15 mouse cellular contexts compared by ENCODE assay signal in the genomic region with DNA sequence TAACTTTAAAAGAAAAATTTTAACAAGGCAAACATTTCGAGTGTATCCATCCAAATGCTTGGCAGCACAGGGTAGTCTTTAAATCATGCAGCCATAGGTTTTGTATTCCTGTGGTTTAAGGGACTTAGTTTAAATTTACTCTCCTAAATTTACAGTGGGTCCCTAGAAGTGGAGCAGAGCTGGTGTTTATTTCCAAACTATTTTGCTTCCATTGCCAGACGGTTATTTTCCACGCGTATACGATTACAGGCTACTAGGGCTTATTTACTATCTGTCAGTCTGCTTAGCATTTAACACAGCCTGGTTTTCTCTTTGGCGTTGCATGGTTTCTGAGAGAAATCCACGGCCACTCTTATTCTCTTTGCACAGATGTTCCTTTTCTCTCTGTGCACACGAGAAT.
"Had no signal": no experiment of that assay in that cellular context is flagged by ENCODE, and none has a peak within 500 bp of the region (broad histone marks: within the 10 kb centered on the region; RNA-seq: fewer than 3 reads in every experiment).

No protein-coding gene starts in this region.

- H3K36me3 ChIP-seq: liver, embryonic 13.5 days; lung, embryonic 15.5 days; midbrain, embryonic 10.5 days; midbrain, embryonic 13.5 days had no signal

- ATAC-seq: midbrain, embryonic 13.5 days; midbrain, embryonic 16.5 days had no signal

- H3K9ac ChIP-seq: liver, embryonic 13.5 days; lung, embryonic 15.5 days; midbrain, embryonic 13.5 days had no signal

- H3K9me3 ChIP-seq: liver, embryonic 13.5 days; lung, embryonic 15.5 days; midbrain, embryonic 10.5 days; midbrain, embryonic 13.5 days had no signal

- DNase-seq: kidney, adult 18-20 months; kidney, postnatal 10 days; kidney, postnatal 36 days; layer of hippocampus, postnatal 36 days; liver, embryonic 13.5 days; lung, postnatal 10 days; lung, postnatal 36 days; thymus, adult 18-20 months; thymus, postnatal 36 days had no signal

- H3K4me2 ChIP-seq: liver, embryonic 13.5 days; lung, embryonic 15.5 days; midbrain, embryonic 13.5 days had no signal

- H3K4me3 ChIP-seq: left cerebral cortex, adult 2 months; liver, embryonic 13.5 days; lung, embryonic 15.5 days; megakaryocyte, embryonic 14.5 days; midbrain, embryonic 10.5 days; midbrain, embryonic 13.5 days had no signal

- H3K27me3 ChIP-seq: liver, embryonic 13.5 days; lung, embryonic 15.5 days; midbrain, embryonic 13.5 days had no signal

- H3K4me1 ChIP-seq: liver, embryonic 13.5 days had no signal

- H3K27ac ChIP-seq: left cerebral cortex, adult 2 months; liver, embryonic 13.5 days; lung, embryonic 15.5 days; midbrain, embryonic 10.5 days; midbrain, embryonic 13.5 days had no signal
